Mouse (Mus musculus): Measurements from ENCODE around the gene Ift80. TPM values are rescaled to one million over a fixed set of nuclear protein-coding genes. Genes with fewer than 3 reads are reported as not detected.

Gene Ift80
- total RNA-seq, 2 experiments from 2014 or later, result 22.3 to 23.9 TPM

DNA sequence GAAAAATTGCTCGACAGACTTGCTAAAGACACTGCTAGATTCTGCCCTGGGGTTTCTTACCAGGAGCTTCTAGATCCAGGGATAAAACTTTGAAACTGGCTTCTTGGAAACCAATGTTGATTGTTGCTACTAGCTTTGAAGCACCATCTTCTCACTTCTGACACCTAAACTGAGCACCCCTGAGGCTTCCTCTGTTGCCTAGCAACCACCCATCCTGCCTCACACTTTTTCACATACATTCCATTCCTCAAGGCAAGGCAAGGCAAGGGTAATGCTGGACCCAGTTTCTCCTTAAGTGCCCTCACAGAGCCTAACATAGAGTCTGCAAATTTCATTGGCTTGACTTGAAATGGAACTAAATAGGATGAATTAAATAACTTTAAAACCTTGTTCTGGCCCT, 152.0 kb downstream of the Ift80 start:
- intact Hi-C loops (cut with DNase I), result no loop called here
- DNase-seq (ENCODE audit: low spot score in 2 of 2), result peak in 1 of 2 experiments; percentile 61

DNA sequence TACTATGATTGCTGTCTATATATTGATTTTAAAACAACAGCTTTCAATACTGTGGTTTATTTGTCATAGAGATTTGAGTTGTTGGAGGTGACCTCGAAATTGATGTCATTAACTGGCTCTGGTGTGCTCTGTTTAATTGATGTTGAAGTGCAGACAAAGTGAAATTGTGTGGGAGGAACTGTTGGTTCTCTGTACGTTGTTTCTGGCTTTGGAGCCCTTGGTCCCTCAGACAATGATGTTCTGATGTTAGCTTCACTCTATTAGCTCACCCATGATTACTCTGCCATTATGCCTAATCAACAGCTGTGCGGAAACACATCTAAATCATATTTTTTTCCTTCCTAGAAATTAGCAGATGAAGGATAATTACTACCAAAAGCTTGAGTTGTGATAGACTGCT, 156.0 kb downstream of the Ift80 start:
- intact Hi-C loops (cut with DNase I), result no loop called here
- DNase-seq (ENCODE audit: low spot score in 2 of 2), result no peak

DNA sequence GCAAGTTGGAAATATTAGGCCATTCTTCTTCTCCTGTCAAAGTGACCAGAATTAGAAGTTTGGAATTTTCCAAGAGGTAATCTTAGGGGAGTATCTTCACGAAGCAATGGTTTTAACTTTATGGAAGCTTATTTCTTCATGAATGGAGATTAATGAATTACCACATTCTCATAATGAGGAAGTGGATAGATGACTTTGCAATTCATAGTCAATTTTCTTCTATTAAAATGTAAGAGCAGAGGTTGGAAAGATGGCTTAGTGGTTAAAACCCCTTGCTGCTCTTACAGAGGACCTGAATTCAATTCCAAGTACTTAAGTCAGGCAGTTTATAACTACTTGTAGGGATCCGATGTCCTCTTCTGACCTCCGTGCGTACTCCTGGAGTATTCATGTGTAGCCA, 160.3 kb downstream of the Ift80 start:
- intact Hi-C loops (cut with DNase I), result no loop called here
- DNase-seq (ENCODE audit: low spot score in 2 of 2), result no peak

Small RNAs within 50 kb of the gene (microRNA-seq; reads per million reads assigned to microRNA genes)
- gene Mir15b (262 to 681 reads per million in 2 experiments), gene Mir16-2 (48.4 to 125 reads per million in 2 experiments)

Other genes starting within 250 kb of the Ift80 start
- 10 to 100 TPM; 15.3 to 15.9 TPM for gene 1110032F04Rik, start 135.0 kb downstream of the Ift80 start, total RNA-seq (2021)
- gene Smc4, start 168 bp upstream of the Ift80 start, total RNA-seq (2021), result 1 to 10 TPM; 5.3 to 5.6 TPM
- gene Trim59, start 40.2 kb upstream of the Ift80 start, total RNA-seq (2021), result 1 to 10 TPM; 8.8 to 9.0 TPM
- 10 to 100 TPM; 62.9 to 65.6 TPM for gene Kpna4, start 122.5 kb upstream of the Ift80 start, total RNA-seq (2021)
- not detected for gene Arl14, start 217.8 kb upstream of the Ift80 start, total RNA-seq (2021)

All from left cerebral cortex, postnatal 25 days (tissue).